Mouse (Mus musculus) embryonic facial prominence, embryonic 14.5 days (tissue): ENCODE measurements around the gene Cpsf4l. TPM values are rescaled to one million over a fixed set of nuclear protein-coding genes. Genes with fewer than 3 reads are reported as not detected.
A peak's percentile ranks its signal among the peaks of the same experiment; 100 is the strongest.

ENCODE experiments used
- ATAC-seq: fragments of 200-750 bp; cut with Nextera tagmentation; 2 replicates; pipeline ENCODE4 v1.8.0; 2017; ENCODE audit warnings: low read depth, moderate number of reproducible peaks, moderate TSS enrichment
- DNase-seq: peaks from one replicate; pipeline ENCODE4 v3.0.0-alpha.2; 2015; ENCODE audit warnings: low spot score
- H3K27ac ChIP-seq: fragments of 300-500 bp; sonication (generic); replicated peaks from 2 replicates; pipeline ENCODE4 v1.5.1; 2014; ENCODE audit warnings: low read depth, mild to moderate bottlenecking, low read length, moderate library complexity
- H3K27me3 ChIP-seq: fragments of 300-500 bp; sonication (generic); replicated peaks from 2 replicates; pipeline ENCODE4 v1.6.1; 2014; ENCODE audit warnings: low read length; ENCODE audit not compliant: control insufficient read depth, insufficient read depth
- H3K36me3 ChIP-seq: fragments of 300-500 bp; sonication (generic); 2 replicates; pipeline ENCODE4 v1.6.1; 2014; ENCODE audit warnings: low read length, mixed read lengths; ENCODE audit not compliant: control insufficient read depth, insufficient read depth
- H3K4me1 ChIP-seq: fragments of 300-500 bp; sonication (generic); 2 replicates; pipeline ENCODE4 v1.6.1; 2014; ENCODE audit warnings: antibody characterized with exemption, low read length; ENCODE audit not compliant: control insufficient read depth, insufficient read depth
- H3K4me2 ChIP-seq: fragments of 300-500 bp; sonication (generic); 2 replicates; pipeline ENCODE4 v1.6.1; 2014; ENCODE audit warnings: low read depth, mild to moderate bottlenecking, low read length, moderate library complexity, mixed read lengths
- H3K4me3 ChIP-seq: fragments of 300-500 bp; sonication (generic); 2 replicates; pipeline ENCODE4 v1.5.1; 2014; ENCODE audit warnings: low read depth, mild to moderate bottlenecking, low read length
- H3K9ac ChIP-seq: fragments of 300-500 bp; sonication (generic); 2 replicates; pipeline ENCODE4 v1.6.1; 2014; ENCODE audit warnings: low read depth, mild to moderate bottlenecking, low read length, moderate library complexity, mixed read lengths
- H3K9me3 ChIP-seq: fragments of 300-500 bp; sonication (generic); 2 replicates; pipeline ENCODE4 v1.6.1; 2016; ENCODE audit warnings: low read length; ENCODE audit not compliant: control insufficient read depth
- WGBS: fragments of 180-500 bp; shearing (Covaris S2); extraction: QIAGEN DNeasy Blood & Tissue Kit; methylation state at CpG from one replicate; pipeline ENCODE4 v1.1.7; 2014; 5-methylcytosine and 5-hydroxymethylcytosine counted together
- polyA plus RNA-seq: library from polyadenylated mRNA; unstranded; fragments of >200 nt; fragmentation: Nextera tagmentation; extraction: Ambion mirVana; gene quantifications from 2 replicates; pipeline ENCODE4 v1.2.1, GENCODE M21; 2014

Gene Cpsf4l
- polyA plus RNA-seq, 1 experiment from 2014 or later, result 1.2 TPM

DNA sequence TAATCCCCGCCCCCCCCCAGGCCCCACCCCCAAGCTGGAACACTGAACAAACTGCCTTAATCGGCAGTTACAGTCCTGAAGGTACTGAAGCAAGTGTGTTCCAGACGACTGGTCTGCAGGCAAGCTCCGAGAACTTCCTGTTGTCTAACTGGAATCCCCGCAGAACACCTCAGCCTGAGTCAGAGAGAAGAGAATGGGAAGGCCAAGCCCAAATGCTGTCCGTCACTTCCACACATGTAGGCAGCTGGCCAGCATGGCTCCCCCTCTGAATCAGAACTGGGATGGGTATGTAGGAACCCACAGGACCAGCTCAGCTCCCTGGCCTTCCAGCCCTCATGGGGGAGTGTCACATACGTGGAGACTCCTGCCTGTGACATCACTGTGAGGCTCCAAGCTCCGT lies 20.1 kb upstream of the Cpsf4l start:
- Histone ChIP-seq H3K27ac (no peak overlapping the region), H3K27me3 (no peaks in the 10 kb centered on the region), H3K4me3 (no peak overlapping the region), H3K9me3 (no peaks in the 10 kb centered on the region), H3K36me3 (peaks cover 38% of the 10 kb centered on the region), H3K4me1 (peaks cover 59% of the 10 kb centered on the region), H3K9ac (no peak overlapping the region), H3K4me2 (no peak overlapping the region)
- DNase-seq, result no peak
- 33% methylated on average over 8 of the region's 8 CpGs for WGBS
- ATAC-seq, result no peak

DNA sequence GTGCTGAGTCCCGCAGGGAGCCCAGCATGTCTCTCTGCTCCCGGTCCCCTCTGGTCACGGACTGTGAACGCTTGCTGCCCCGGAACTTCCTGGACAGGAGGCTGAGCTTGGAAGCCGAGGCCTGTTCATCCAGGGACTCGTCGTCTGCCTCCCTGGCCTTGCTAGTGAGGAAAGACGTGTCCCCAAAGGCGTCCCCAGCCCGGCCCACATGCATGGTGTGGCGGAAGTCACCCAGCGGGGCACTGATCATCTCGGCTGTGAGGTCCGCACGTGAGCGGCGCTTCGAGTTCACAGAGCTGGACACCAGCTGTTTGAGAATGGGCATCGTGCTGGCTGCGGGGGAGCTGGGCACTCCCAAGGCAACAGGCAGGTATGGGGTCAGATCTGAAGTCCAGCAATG lies 19.4 kb upstream of the Cpsf4l start:
- ATAC-seq (no peak), DNase-seq (no peak)
- peaks cover 53% of the 10 kb centered on the region for H3K4me1 ChIP-seq
- H3K4me3 ChIP-seq, result no peak overlapping the region
- H3K4me2 ChIP-seq, result no peak overlapping the region
- H3K9ac ChIP-seq, result no peak overlapping the region
- peaks cover 45% of the 10 kb centered on the region for H3K36me3 ChIP-seq
- no peaks in the 10 kb centered on the region for H3K27me3 ChIP-seq
- 72% methylated on average over 21 of the region's 21 CpGs for WGBS
- no peaks in the 10 kb centered on the region for H3K9me3 ChIP-seq
- no peak overlapping the region for H3K27ac ChIP-seq

DNA sequence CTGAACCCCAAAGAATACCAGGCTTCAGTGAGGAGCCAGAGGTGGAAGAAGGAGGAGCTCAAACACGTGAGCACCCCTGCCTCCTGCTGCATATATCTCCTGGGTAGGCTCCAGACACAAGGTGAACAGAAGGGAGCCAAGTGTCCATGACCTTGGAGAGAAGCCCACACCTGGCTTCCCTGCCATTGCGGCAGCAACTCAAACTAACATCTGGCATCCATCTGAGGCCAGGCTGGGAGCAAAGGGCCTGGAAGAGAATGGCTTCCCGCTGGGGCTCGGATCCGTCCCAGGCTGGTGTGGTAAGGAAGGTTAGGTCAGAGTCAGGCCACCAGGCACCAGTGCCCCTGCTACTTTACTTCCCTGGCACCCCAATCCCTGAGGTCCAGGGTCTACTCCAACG lies 18.2 kb upstream of the Cpsf4l start:
- H3K9me3 ChIP-seq, result no peaks in the 10 kb centered on the region
- no peaks in the 10 kb centered on the region for H3K27me3 ChIP-seq
- H3K27ac ChIP-seq, result peak overlapping the region; percentile 79
- no peak for ATAC-seq
- no peak overlapping the region for H3K4me2 ChIP-seq
- no peak overlapping the region for H3K4me3 ChIP-seq
- H3K9ac ChIP-seq, result peak overlapping the region; percentile 15; the same call in 1 of the 2 replicates
- H3K36me3 ChIP-seq, result peaks cover 47% of the 10 kb centered on the region
- peaks cover 41% of the 10 kb centered on the region for H3K4me1 ChIP-seq
- 37% methylated on average over 6 of the region's 6 CpGs for WGBS
- no peak for DNase-seq

DNA sequence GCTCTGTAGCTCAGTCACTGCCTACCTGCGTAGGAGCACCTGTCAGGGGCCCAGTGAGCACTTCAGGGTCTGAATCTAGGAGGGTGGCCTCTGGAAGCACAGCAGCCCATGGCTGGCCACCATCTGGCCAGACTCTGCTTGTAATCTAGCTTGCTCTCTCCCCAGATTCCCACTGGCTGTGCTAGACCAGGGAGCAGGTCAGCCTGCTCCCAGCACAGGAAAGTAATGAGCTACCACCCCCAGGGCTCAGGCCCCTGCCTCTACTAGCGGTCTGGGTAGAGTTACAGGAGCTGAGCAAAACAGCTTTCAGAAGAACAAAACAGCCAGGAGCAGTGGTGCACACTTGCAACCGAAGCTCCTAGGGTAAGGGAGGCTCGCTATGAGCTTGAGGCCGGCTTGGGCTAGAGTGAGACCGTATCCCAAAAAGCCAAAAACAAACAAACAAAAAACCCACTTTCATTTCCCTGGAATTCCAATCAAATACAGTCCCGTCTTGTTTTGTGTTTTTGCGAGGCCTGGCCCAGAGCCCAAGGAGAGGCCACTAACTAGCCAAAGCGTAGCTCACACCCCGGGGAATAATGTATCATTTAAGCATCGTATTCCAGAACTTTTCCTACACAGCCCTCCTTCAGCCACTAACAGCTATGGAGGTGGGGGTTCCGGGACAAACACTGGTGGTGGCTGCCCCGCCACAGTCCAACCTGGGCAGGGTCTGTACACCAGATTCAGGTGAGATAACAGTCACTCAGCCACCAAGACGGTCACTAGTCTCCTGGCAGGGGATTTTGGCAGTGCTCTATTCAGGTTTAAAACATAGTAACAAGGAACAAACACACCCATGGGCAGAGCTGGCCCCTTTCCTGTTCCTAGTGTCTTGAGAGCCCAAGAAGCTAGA lies 17.4 kb upstream of the Cpsf4l start:
- Histone ChIP-seq H3K27ac (peak overlapping the region; percentile 79), H3K9me3 (no peaks in the 10 kb centered on the region), H3K4me2 (no peak overlapping the region), H3K36me3 (peaks cover 47% of the 10 kb centered on the region), H3K4me3 (no peak overlapping the region), H3K27me3 (no peaks in the 10 kb centered on the region), H3K9ac (no peak overlapping the region), H3K4me1 (peaks cover 40% of the 10 kb centered on the region)
- DNase-seq (peak; percentile 84), ATAC-seq (peak; percentile 5; the same call in 1 of the 2 replicates)
- 40% methylated on average over 14 of the region's 14 CpGs for WGBS

DNA sequence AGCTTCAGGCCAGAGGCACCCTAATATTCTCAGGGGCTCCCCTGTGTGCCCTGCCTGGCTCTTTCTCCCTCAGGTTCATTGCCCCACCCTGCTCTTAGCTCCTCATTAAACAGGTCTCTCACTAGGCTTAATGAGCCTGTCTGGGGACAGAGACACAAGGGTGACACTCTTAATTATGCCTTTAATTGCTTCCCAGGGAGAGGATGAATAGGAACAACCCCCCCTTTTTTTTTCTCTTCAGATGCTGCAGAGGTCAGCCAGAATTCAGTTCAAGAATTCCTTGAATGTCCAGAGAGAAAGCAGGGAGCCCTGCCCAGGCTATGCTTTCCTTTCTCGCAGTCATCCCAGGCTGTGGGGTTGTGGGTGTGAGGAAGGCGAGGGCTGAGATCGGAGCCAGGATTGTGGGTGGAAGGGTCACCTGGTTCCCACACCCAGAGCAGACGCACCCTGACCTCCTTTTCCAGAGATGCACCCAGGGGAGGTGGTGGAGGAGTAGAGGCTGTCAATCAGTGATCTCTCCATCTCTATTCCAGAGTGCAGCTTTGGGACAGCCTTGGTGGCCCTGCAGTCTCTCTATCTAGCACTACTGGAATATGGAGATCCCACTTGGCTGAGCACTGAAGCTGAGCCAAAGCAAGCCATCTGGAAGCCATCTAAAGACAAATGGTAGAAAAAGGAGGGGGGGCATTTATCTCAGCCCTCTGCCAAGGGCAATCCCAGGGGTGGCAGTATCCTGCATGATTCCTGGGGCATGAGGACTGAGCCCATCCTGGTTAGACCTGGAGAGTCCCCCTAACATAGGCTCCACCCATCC lies 15.6 kb upstream of the Cpsf4l start:
- Histone ChIP-seq H3K4me2 (no peak overlapping the region), H3K27ac (peak overlapping the region; percentile 46), H3K4me1 (peaks cover 33% of the 10 kb centered on the region), H3K36me3 (peaks cover 47% of the 10 kb centered on the region), H3K9ac (no peak overlapping the region), H3K9me3 (no peaks in the 10 kb centered on the region), H3K27me3 (no peaks in the 10 kb centered on the region), H3K4me3 (no peak overlapping the region)
- peak; percentile 64 for DNase-seq
- peak; percentile 26 for ATAC-seq
- 82% methylated on average over 3 of the region's 4 CpGs for WGBS

DNA sequence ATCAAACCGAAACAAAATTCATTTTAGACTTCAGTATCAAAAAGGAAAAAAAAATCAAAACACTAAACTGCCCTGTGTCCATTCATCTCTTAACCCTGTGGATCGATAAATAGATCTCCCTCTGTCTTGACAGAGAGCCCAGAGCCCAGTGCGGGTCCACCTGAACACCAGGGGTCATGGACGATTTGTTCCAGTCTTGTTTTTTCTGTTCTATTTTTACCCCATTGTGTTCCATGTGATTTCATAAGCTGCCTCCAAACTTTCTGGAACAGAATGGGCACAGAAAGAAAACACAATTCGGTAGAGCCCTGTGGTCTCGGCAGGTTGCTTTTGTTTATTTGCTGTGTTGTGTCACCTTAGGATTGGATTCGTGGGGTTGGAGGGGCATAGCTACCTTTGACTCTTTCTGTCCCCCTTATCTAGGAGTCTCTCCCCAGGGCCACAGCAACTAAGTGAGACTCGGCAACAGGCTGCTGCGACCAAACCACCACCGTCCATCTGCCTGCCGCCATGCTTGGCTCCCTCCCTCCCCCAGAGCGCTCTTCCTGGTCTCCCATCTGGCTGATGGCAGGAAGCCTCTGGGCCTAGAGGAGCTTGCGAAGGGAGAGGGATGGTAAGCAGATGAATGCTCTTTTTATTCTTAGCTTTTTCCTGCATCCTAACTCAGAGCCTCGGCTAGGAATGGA lies 12.7 kb upstream of the Cpsf4l start:
- 63% methylated on average over 14 of the region's 14 CpGs for whole genome bisulfite sequencing
- no peak overlapping the region for H3K9ac ChIP-seq
- H3K4me2 ChIP-seq, result no peak overlapping the region
- ATAC-seq (no peak), DNase-seq (no peak)
- 0 out of 2 replicates have a peak overlapping the region, but pooled peaks have one; percentile 22 for H3K27ac ChIP-seq
- H3K4me3 ChIP-seq, result no peak overlapping the region
- peaks cover 28% of the 10 kb centered on the region for H3K36me3 ChIP-seq
- H3K4me1 ChIP-seq, result peaks cover 10% of the 10 kb centered on the region
- H3K9me3 ChIP-seq, result no peaks in the 10 kb centered on the region
- no peaks in the 10 kb centered on the region for H3K27me3 ChIP-seq

DNA sequence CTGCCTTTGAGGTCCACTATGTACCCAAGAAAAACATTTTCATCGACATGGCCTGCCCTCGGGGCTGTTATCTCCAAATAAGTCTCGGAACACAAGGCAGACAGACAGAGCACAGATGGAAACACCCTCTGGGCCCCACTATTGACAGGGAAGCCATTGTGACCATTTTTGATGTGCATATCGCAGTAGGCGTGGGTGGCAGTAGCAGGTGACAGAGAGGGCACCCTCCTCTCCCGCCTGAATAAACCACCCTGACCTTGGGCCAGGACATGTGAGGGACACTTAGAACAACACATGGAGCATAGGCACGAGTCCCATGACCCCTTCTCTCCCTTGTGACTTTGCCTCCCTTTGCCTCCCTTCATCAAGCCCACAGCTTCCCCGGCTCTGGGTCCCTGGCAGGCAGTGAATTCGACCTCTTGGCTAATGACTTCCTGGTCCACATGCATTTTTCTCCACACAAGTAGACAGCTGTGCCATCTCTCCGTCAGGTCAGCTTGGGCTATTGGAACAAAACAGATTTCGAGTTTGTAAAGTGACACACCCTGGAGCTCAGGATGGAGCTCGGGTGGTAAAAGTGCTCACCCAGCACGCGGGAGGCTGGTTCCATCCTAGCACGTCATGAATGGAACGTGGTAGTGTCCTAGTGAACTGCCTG lies 8.1 kb upstream of the Cpsf4l start:
- H3K27me3 ChIP-seq, result no peaks in the 10 kb centered on the region
- WGBS, result 56% methylated on average over 16 of the region's 16 CpGs
- H3K9ac ChIP-seq, result no peak overlapping the region
- H3K4me1 ChIP-seq, result no peaks in the 10 kb centered on the region
- H3K36me3 ChIP-seq, result no peaks in the 10 kb centered on the region
- no peak for DNase-seq
- no peaks in the 10 kb centered on the region for H3K9me3 ChIP-seq
- no peak overlapping the region for H3K4me2 ChIP-seq
- no peak overlapping the region for H3K4me3 ChIP-seq
- ATAC-seq, result no peak
- H3K27ac ChIP-seq, result no peak overlapping the region

- Histone ChIP-seq H3K4me1 (no peaks in the 10 kb centered on the region), H3K27ac (no peak overlapping the region), H3K4me3 (no peak overlapping the region), H3K4me2 (no peak overlapping the region), H3K9ac (no peak overlapping the region), H3K27me3 (no peaks in the 10 kb centered on the region), H3K9me3 (no peaks in the 10 kb centered on the region), H3K36me3 (no peaks in the 10 kb centered on the region)
- no peak for DNase-seq
- WGBS, result 92% methylated on average over 2 of the region's 2 CpGs
- ATAC-seq, result no peak
Observed at GRCm38 (mm10) chr11:113716132-113716531, 6.3 kb upstream of the Cpsf4l start.
